Mouse (Mus musculus): ENCODE measurements around the gene Cacna1s.

DNA sequence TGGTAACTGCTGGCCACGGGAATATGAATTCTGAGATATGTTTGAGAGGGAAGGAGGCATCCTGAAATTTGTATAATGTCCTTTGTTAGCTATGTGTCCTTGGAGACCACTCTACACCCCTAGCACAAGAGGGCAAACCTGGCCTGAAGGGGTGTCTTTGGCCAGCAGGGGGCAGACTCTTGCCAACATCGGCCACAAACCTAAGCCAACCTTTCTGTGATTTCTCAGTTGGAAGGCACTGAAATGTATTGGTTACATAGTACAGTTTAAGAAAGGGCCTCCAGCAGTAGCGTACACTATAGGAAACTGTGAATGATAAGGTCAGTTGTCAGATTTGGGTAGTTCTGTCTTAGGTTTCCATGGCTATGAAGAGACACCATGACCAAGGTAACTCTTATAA, 63.6 kb downstream of the Cacna1s start:
- TF ChIP-seq CTCF (IDR thresholded peaks at IDR 0.05; ENCODE audit: control insufficient read depth, insufficient read depth, insufficient read length) (peak; percentile 69), MAX (IDR thresholded peaks at IDR 0.05) (no peak), USF1 (IDR thresholded peaks at IDR 0.05; ENCODE audit: low read depth) (no peak), MYOG (IDR thresholded peaks at IDR 0.05; ENCODE audit: control insufficient read depth, extremely low read depth, insufficient read length) (no peak)
